Mouse (Mus musculus): ENCODE data around the gene Kcnj15. TPM values are rescaled to one million over a fixed set of nuclear protein-coding genes. Genes with fewer than 3 reads are reported as not detected.

Kcnj15 gene
- total and polyA plus RNA-seq, 3 experiments: 0.89 to 1.5 (median 1.2) TPM

- intact Hi-C loops (cut with DNase I): no loop called here
- TF ChIP-seq EP300 (IDR thresholded peaks at IDR 0.05; ENCODE audit: insufficient read depth, low read depth, low read length) (no peak), POLR2A (IDR thresholded peaks at IDR 0.05; ENCODE audit: insufficient read depth, low read depth, low read length) (no peak), CTCF (IDR thresholded peaks at IDR 0.05) (no peak)
- Histone ChIP-seq H3K4me3 (no peak overlapping the region), H3K36me3 (ENCODE audit: control insufficient read depth, insufficient read depth, low read length) (no peaks in the 10 kb centered on the region), H3K4me1 (ENCODE audit: control insufficient read depth, insufficient read depth, low read length) (no peaks in the 10 kb centered on the region), H3K27me3 (ENCODE audit: control insufficient read depth, insufficient read depth, low read length) (no peaks in the 10 kb centered on the region), H3K79me2 (replicated peaks; ENCODE audit: control insufficient read depth, insufficient read depth, low read length) (no peaks in the 10 kb centered on the region), H3K27ac (no peak overlapping the region), H3K9ac (ENCODE audit: low read depth, low read length) (no peak overlapping the region)
- DNase-seq: no peak
- WGBS: 86% methylated on average over 7 of the region's 7 CpGs
Observed at GRCm38 (mm10) chr16:95216346-95216745, 41.0 kb upstream of the Kcnj15 start.

- Histone ChIP-seq H3K27ac (no peak overlapping the region), H3K27me3 (ENCODE audit: control insufficient read depth, insufficient read depth, low read length) (no peaks in the 10 kb centered on the region), H3K4me1 (ENCODE audit: control insufficient read depth, insufficient read depth, low read length) (no peaks in the 10 kb centered on the region), H3K79me2 (replicated peaks; ENCODE audit: control insufficient read depth, insufficient read depth, low read length) (no peaks in the 10 kb centered on the region), H3K9ac (ENCODE audit: low read depth, low read length) (no peak overlapping the region), H3K36me3 (ENCODE audit: control insufficient read depth, insufficient read depth, low read length) (no peaks in the 10 kb centered on the region), H3K4me3 (no peak overlapping the region)
- DNase-seq: no peak
- intact Hi-C loops (cut with DNase I): no loop called here
- 75% methylated on average over 5 of the region's 5 CpGs for WGBS
- TF ChIP-seq CTCF (IDR thresholded peaks at IDR 0.05) (no peak), EP300 (IDR thresholded peaks at IDR 0.05; ENCODE audit: insufficient read depth, low read depth, low read length) (no peak), POLR2A (IDR thresholded peaks at IDR 0.05; ENCODE audit: insufficient read depth, low read depth, low read length) (no peak)
Observed at GRCm38 (mm10) chr16:95216824-95217223, 40.5 kb upstream of the Kcnj15 start.

- Histone ChIP-seq H3K36me3 (ENCODE audit: control insufficient read depth, insufficient read depth, low read length) (no peaks in the 10 kb centered on the region), H3K9ac (ENCODE audit: low read depth, low read length) (no peak overlapping the region), H3K27me3 (ENCODE audit: control insufficient read depth, insufficient read depth, low read length) (no peaks in the 10 kb centered on the region), H3K4me1 (ENCODE audit: control insufficient read depth, insufficient read depth, low read length) (no peaks in the 10 kb centered on the region), H3K79me2 (replicated peaks; ENCODE audit: control insufficient read depth, insufficient read depth, low read length) (no peaks in the 10 kb centered on the region), H3K27ac (no peak overlapping the region), H3K4me3 (no peak overlapping the region)
- intact Hi-C loops (cut with DNase I): no loop called here
- no peak for DNase-seq
- TF ChIP-seq EP300 (IDR thresholded peaks at IDR 0.05; ENCODE audit: insufficient read depth, low read depth, low read length): no peak
- TF ChIP-seq CTCF (IDR thresholded peaks at IDR 0.05): no peak
- TF ChIP-seq POLR2A (IDR thresholded peaks at IDR 0.05; ENCODE audit: insufficient read depth, low read depth, low read length): no peak
- 74% methylated on average over 5 of the region's 5 CpGs for WGBS
Observed at GRCm38 (mm10) chr16:95218783-95219182, 38.6 kb upstream of the Kcnj15 start.

GRCm38 (mm10) chr16:95219459-95219858 is 37.9 kb upstream of the Kcnj15 start:
- Histone ChIP-seq H3K4me1 (ENCODE audit: control insufficient read depth, insufficient read depth, low read length) (no peaks in the 10 kb centered on the region), H3K4me3 (no peak overlapping the region), H3K79me2 (replicated peaks; ENCODE audit: control insufficient read depth, insufficient read depth, low read length) (no peaks in the 10 kb centered on the region), H3K36me3 (ENCODE audit: control insufficient read depth, insufficient read depth, low read length) (no peaks in the 10 kb centered on the region), H3K27ac (no peak overlapping the region), H3K27me3 (ENCODE audit: control insufficient read depth, insufficient read depth, low read length) (no peaks in the 10 kb centered on the region), H3K9ac (ENCODE audit: low read depth, low read length) (no peak overlapping the region)
- intact Hi-C loops (cut with DNase I): no loop called here
- WGBS: 86% methylated on average over 2 of the region's 2 CpGs
- no peak for DNase-seq
- TF ChIP-seq CTCF (IDR thresholded peaks at IDR 0.05) (no peak), POLR2A (IDR thresholded peaks at IDR 0.05; ENCODE audit: insufficient read depth, low read depth, low read length) (no peak), EP300 (IDR thresholded peaks at IDR 0.05; ENCODE audit: insufficient read depth, low read depth, low read length) (no peak)

GRCm38 (mm10) chr16:95221051-95221450 is 36.3 kb upstream of the Kcnj15 start:
- H3K36me3 ChIP-seq (ENCODE audit: control insufficient read depth, insufficient read depth, low read length): no peaks in the 10 kb centered on the region
- no peaks in the 10 kb centered on the region for H3K27me3 ChIP-seq (ENCODE audit: control insufficient read depth, insufficient read depth, low read length)
- 84% methylated on average over 4 of the region's 4 CpGs for WGBS
- TF ChIP-seq EP300 (IDR thresholded peaks at IDR 0.05; ENCODE audit: insufficient read depth, low read depth, low read length) (no peak), CTCF (IDR thresholded peaks at IDR 0.05) (no peak), POLR2A (IDR thresholded peaks at IDR 0.05; ENCODE audit: insufficient read depth, low read depth, low read length) (no peak)
- DNase-seq: no peak
- H3K27ac ChIP-seq: no peak overlapping the region
- no peaks in the 10 kb centered on the region for H3K4me1 ChIP-seq (ENCODE audit: control insufficient read depth, insufficient read depth, low read length)
- intact Hi-C loops (cut with DNase I): no loop called here
- H3K79me2 ChIP-seq (replicated peaks; ENCODE audit: control insufficient read depth, insufficient read depth, low read length): no peaks in the 10 kb centered on the region
- H3K4me3 ChIP-seq: no peak overlapping the region
- H3K9ac ChIP-seq (ENCODE audit: low read depth, low read length): no peak overlapping the region

- no peak for DNase-seq
- Histone ChIP-seq H3K4me3 (no peak overlapping the region), H3K79me2 (replicated peaks; ENCODE audit: control insufficient read depth, insufficient read depth, low read length) (no peaks in the 10 kb centered on the region), H3K27ac (no peak overlapping the region), H3K36me3 (ENCODE audit: control insufficient read depth, insufficient read depth, low read length) (no peaks in the 10 kb centered on the region), H3K4me1 (ENCODE audit: control insufficient read depth, insufficient read depth, low read length) (no peaks in the 10 kb centered on the region), H3K27me3 (ENCODE audit: control insufficient read depth, insufficient read depth, low read length) (no peaks in the 10 kb centered on the region), H3K9ac (ENCODE audit: low read depth, low read length) (no peak overlapping the region)
- 51% methylated on average over 7 of the region's 7 CpGs for WGBS
- intact Hi-C loops (cut with DNase I): no loop called here
- TF ChIP-seq POLR2A (IDR thresholded peaks at IDR 0.05; ENCODE audit: insufficient read depth, low read depth, low read length) (no peak), CTCF (IDR thresholded peaks at IDR 0.05) (no peak), EP300 (IDR thresholded peaks at IDR 0.05; ENCODE audit: insufficient read depth, low read depth, low read length) (no peak)
Observed at GRCm38 (mm10) chr16:95222026-95222718, 35.2 kb upstream of the Kcnj15 start.

All from heart, adult 2 months (tissue).